Mouse (Mus musculus) left cerebral cortex, postnatal 25 days (tissue): ENCODE results near the gene Faah. TPM values are rescaled to one million over a fixed set of nuclear protein-coding genes. Genes with fewer than 3 reads are reported as not detected.

Experiments used
- DNase-seq, 2 experiments: peaks; one replicate each; pipeline ENCODE4 v3.0.0; 2022; ENCODE audit warnings: low spot score in 2 of 2, mixed read lengths in 1 of 2
- intact Hi-C: fragments of 180-260 bp; cut with DNase I; formaldehyde crosslinking; loops from one replicate; pipeline ENCODE4 v1.15.1; 2025
- total RNA-seq, 2 experiments: library from RNA; stranded (reverse); gene quantifications; 2 replicates each; pipeline ENCODE4 v1.2.3; 2021

The Faah gene
- total RNA-seq, 2 experiments from 2014 or later: 88.4 to 89.8 TPM

DNA sequence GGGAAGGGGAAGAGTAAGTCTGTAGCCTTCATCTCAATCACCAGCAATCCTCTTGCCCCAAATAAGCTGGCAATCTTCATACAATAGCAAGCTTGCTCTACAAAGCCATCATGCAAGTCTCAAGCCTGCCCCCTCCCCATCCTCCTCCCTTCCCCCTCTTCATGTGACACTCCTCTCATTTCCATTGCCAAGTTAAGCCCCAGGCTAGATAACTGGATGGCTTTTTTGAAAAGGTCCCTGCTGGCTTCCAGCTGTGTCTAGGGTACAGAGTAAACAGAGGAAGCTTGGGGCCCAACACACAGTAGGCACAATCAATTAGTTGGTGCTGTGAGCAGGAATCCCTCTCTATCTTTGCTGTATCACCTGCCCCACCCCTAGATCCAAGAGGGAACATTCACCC lies 58.2 kb downstream of the Faah start:
- intact Hi-C loops: no loop called here
- DNase-seq: no peak

DNA sequence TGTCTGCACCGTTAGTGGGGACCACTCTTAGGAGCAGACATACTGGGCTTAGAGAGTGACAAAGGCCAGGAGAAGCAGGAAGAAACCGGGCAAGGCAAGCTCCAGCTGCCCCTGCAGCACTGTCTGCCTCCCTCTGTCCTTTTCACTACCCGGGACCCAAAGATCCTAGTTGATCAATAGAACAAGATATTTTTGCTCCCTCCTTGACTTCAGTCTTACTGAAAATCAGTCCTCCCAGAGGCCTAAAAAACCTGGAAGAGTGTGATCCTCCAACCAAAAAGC lies 62.3 kb downstream of the Faah start:
- intact Hi-C loops: loop anchor here (2.0 kb wide), 1 partner anchor 27 kb away; no protein-coding TSS in a partner anchor
- DNase-seq: no peak

DNA sequence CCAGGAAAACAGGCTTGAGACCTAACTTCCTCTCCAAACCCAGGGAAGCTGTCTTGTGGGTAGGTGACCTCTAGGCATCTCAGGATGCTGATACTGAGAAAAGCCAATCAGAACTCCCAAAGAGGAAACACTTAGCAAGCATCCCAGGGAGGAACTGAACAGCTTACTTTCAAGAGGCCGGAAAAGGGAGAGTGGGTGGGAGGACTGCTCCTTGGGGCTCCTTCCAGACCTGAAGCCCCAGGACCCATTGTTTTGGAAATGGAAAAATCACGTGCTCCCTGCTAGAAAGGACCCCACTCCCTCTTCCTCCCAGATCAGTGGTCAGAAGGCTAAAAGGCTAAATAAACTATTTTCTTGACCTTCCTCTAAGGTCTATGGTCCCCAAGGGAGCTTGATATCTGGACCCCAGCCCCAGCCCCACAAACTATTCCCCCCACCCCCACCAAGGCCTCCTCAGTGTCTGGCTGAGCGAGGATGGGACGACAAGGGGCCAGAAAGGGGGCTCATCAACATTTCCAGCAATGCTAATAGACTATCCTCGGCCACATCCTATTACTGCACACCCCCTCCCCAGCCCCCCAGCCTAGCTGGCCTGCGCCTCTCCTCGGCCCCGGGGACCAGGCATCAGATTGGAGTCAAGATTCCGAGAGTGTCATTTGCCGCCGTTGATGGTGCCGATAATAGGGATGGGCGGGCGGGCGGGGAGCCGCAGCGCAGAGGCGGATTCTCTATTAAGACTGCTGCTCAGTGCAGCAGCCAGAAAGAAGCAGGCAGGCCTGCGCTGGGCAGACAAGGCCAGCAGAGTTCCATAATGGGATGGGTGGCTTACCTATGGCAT lies 62.9 kb downstream of the Faah start:
- intact Hi-C loops: loop anchor here (2.0 kb wide), 1 partner anchor 26 kb away; no protein-coding TSS in a partner anchor
- DNase-seq: no peak

DNA sequence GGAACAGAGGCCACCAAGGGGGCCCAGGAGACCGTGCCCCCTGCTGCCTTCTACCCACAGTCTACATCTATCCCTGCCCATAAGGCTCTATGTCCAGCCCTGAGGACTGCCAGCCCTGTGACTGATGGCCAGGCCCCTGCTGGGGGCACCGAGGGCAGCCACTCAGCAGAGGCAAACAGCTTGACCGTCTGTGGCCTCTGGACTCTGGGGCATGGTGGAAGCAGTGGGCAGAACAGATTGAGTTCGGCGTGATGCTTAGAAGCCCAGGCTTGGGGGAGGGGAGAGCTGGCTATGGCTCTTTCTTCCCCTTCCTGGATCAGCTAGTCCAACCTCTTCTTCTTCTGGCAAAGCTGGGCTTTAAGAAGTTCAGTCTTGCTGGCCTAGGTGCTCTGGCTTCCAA lies 64.2 kb downstream of the Faah start:
- no peak for DNase-seq
- intact Hi-C loops: loop anchor here (1.0 kb wide), 1 partner anchor 50 kb away; no protein-coding TSS in a partner anchor

DNA sequence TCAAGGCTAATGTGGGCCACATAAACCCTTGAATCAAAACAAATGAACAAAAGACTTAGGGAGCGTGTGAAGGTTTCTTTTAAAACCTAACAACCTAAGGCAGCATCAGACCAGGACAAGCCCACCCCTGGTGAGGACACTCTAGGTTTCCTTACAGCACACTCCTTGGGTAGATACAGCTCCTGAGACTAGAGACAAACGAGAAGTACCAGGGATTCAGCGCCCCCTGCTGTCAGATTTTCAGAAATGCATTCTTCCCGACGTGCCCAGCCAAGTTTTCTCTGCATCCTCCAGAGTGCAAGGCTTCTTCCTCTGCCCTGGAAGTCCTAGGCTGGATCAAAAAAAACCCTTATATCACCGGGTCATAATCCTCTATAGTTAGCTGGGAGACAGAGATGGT lies 65.0 kb downstream of the Faah start:
- intact Hi-C loops: loop anchor here (1.0 kb wide), 1 partner anchor 49 kb away; no protein-coding TSS in a partner anchor
- peak; percentile 65 to 73 for DNase-seq

DNA sequence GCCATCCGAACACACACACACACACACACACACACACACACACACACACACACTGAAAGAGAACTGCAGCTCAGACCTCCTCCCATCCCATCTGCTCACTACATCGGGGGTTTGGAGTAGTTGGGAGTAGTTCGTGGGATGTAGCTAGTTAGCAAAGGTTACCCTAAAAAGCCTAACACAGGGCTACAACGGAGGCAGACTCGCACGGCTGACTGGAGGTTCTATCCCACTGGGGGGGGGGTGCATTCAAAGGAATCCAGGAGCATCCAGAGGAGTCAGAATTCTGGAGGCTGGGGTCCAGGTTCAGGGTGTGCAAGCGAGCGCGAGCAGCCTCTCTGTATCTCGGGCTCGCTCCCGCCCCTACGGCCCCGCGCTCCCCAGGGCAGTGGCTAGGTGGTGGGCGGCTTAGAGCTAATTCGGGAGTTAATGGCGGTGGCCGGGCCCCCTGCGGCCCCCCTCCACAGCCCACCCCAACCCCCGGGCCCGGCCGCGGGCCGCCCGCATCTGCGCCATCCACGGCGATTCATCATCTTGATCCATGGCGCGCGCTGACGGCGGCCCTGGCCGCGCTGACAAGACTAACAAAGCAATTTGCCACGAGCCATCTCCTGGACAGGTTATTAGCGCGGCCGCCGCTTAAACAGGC lies 73.9 kb downstream of the Faah start:
- intact Hi-C loops: no loop called here
- DNase-seq: no peak

DNA sequence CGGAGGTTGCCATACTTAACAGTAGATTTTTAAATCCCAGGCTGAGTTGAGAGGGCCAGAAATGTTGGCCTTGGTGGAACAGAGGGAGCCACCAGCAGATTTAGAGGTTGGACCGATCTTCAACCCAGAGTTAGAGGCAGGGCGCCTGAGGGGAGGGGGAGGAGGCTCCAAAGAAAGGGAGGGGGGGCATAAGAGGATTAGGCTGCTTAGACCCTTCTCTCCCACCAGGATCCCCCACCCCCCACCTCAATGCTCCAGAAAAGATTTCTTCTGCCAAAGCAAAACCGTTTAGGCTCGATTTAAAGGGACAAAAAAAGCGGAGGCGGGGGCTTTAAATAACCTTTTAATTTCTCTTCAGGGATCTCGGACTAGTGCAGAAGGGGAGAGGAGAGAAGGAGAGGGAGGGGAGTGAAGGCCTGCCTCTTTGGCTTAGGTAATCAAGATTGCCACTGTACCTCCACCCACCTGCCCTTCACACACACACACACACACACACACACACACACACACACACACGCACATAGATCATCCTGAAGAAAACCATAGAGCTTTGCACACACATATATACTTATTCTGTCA lies 76.4 kb downstream of the Faah start:
- intact Hi-C loops: no loop called here
- no peak for DNase-seq

DNA sequence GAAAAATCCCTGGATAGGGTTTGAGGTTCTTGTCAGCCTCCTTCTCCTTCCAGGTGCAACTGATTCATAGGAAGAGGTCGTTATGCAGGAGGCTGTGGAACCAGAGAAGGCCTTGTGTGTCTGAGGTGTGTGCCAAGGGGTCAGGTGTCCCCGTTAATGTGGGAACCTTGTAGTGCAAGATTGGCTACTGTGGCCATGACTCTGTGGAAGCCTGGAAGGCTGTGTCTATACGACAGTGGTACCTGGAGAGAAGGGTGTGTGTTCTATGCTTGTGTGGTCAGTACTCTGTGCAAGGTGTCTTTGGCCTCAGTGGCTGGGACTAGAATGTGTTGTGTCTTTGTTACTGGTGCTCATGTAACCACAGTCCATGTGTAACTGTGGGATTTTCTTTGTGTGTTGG lies 77.0 kb downstream of the Faah start:
- intact Hi-C loops: no loop called here
- DNase-seq: no peak

DNA sequence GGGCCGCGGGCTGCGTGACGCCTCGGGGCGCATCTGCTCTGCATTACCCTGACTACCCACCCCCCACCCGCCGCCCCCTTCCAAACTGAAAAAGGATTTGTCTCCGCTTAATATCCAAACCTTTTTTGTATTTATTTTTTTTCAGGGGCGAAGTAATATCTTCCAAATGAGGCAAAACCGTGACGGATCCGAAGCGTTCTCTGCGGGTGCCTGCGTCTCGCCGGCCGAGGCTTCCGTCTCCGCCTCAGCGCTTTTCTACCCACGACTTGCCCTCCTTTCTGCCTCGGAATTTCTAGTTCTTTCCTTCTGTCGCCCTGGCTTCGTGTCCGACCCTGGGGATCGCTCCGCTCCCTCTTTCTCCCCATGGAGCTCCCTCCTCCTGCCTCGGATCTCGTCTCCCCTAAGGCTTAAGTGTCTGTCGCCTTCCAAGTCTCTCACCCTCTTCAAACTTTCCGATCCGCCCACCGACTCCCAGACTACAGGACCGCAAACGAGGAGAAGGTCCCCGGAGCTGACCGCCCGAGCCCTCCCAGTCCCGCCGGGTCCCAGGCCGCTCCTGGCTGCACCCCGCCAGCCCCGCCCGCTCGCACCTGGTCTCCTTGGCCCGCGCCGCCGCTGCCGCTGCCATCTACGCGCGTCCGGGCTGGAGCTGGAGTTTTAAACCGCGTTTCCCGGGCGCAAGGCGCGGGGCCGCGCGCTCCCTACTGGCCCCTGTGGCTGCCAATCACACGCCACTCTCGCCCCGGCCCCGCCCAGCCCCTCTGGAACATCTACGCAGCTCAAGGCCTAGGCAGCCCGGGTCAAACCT lies 78.2 kb downstream of the Faah start, which contains the start of gene Dmbx1:
Gene Dmbx1, minus strand, starts transcription at position 632 of the 808 bp plus-strand sequence.
- no peak for DNase-seq
- intact Hi-C loops: loop anchor here (5.0 kb wide), 1 partner anchor 1032 kb away; the partner anchor contains the start of gene Foxd2

DNA sequence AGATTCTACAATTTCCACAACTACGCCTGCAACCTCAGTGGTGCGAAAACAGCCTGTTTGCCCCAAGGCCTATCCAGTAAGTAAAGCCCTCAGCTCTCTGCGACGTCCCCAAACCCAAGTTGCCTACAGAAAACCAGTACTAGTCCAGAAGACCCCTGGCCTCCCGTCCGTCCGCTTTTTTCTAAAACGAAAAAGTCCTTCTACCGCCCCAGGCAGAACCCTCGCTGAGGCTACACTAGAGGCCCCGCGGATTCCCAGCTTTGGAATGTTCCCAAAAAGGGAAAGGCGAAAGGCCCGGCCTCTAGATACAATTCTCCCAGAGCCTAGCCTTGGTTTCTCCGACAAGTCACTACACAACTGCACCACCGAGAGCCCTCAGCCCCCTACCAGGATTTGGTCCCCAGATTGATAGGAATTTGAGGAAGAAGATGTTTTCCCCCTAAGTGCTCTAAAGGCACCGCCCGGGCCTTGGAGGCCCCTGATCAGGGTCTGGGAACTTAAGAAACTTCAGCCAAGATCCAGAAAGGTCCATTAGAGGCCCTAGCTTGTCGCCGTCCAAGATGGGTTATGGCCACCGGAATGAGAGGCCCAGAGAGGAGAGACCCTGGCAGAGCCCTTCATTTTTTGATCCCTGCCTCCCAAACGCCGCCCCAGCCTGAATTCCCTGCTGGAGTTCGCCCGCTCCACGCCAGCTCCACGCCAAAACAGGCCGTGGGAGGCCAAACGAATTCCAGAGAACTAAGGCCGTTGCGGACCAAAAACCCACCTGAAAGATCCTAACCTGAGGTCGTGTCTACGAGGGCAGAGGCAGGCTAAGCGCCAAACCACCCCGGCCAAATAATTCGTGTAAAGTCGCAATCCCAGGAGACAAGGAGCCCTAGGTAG lies 79.2 kb downstream of the Faah start:
- intact Hi-C loops: loop anchor here (5.0 kb wide), 1 partner anchor 1031 kb away; the partner anchor contains the start of gene Foxd2
- DNase-seq: peak in 1 of 2 experiments; percentile 33

DNA sequence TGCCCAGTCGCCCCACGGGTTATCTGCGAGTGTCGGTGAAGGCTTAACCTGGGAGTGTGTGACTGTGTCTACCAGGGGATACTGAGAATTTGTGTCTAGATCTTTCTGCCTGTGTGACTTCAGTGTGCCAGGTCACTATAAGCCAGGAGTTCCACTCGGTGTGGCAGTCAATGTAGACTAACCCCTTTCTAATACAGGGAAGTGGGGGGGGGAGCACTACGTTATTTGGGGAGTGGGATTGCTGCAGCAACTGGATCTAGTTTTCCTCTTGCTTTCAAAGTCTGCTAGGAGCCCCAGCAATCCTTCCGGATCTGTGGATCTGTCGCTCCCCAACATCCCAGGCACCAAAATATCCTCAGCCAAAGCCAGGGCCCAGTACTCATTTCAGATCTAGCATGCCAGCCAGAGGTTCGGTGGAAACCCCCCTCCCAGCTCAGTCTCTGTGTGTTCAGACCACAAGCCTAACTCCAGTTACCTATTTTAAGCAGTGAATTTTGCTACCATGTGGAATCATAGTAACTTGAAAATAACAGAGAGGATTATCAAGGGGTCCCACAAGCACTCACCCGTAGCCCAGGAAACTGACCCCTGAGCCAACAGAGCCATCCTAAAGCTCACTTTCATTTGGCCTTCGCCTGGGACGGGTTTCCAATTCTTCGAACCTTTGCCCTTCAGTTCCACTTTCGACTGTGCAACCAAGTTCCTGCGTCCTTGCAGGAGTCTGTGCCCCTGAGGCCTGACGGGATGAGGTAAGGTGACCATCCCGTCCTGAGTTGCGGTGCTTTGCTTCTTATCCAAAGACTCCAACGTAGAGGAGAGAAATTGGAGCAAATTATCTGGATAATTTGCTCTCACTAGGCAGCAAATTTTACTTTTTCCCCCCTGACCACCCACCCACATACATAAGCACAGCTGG lies 80.4 kb downstream of the Faah start:
- intact Hi-C loops: loop anchor here (2.0 to 5.0 kb wide), 2 partner anchors 879 to 1030 kb away; partner anchors contain the start of gene Foxd2
- DNase-seq: no peak

DNA sequence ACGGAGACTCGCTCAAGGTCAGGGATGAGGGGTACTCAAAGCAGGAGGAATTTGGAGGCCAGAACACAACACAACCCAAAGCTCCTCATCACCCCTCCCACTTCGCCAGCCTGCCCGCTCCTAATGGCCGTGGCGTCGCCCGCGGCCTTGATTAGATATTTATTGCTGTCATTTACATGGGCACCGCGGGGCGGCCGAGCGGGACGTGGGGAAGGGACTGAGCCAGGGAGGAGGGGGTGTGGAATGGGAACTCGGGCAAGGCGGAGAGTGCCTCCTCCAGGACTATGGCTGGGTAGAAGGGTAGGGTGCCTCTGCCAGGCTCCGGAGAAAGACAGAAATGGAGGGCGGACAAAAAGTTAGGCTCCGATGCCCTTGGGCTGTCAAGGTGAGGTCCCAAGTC lies 81.1 kb downstream of the Faah start:
- no peak for DNase-seq
- intact Hi-C loops: loop anchor here (2.0 to 5.0 kb wide), 2 partner anchors 878 to 1029 kb away; partner anchors contain the start of gene Foxd2

DNA sequence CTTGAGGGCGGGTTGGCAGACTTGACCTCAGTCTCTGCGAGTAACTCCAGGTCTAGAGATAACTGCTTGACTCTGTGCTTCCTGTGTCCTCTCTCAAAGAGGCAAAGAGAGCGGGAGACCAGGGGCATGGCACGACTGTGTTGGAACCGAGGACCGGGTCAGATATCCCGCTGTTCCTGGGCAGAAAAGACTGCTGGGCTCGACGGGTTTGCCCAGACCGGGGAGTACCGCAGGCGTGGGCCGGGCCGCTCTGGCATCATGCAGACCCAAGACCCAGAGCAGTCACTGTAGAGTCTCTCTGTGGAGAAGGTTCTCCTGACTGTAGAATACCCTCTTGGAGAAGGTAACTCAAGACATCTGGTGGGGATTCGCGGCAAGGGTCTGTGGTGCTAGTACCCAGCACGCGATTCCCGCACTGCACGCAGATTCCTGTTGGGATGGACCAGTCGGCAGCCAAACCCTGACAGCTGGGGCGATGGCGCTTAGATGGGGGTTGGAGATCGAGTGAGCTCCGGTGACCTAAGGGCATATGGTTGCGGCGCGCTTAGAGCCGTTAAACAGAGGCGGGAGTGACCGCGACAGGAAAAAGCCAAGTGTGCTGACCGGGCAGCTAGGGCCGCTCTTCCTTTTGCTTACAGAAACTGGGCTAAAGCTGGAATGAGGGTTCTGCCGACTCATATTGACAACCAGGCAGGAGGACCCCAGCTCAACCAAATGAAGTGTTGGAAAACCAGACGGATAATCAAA lies 81.7 kb downstream of the Faah start:
- DNase-seq: no peak
- intact Hi-C loops: loop anchor here (2.0 to 5.0 kb wide), 2 partner anchors 877 to 1029 kb away; partner anchors contain the start of gene Foxd2

DNA sequence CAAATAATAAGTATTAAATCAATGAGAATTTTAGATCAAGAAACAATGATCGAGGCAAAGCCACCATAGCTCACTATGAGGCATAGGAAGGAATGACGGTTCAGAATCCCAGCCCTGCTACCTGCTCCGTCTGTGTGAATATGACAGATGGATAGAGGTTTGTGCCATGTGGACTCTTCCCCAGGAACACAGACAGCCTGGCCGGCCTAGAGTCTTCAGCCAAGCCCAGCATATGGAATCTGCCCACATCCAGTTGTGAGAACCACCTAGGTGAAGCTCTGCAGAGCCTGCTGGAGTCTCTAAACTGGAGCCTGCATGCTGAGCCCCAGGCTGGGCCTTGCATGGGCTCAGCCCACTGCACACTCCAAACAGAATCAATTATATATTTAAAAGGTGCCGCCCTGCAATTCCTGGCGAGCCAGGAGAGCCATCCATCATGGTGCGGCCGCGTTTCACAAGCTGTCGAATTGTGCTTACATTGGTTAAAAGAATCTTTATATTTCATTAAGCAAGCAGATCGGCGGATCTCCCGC lies 86.1 kb downstream of the Faah start:
- DNase-seq: no peak
- intact Hi-C loops: no loop called here

DNA sequence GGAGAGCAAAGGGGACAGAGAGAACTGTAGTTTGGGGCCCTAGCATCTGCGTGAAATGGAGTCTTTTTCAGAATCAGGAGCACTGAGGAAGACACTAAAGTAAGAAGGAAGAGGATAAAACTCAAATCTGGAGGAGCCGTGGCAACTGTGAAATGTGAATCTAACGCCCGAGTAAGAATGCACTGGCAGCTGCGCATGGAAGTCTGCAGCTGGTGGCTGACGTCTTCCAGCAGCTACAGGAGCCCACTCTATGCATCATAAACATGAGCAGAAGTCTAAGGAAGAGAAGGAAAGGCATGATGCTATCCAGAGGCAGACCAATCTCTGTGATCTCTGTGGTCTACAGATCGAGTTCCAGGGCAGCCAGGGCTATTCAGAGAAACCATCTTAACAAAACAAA lies 90.1 kb downstream of the Faah start:
- DNase-seq: no peak
- intact Hi-C loops: loop anchor here (2.0 kb wide), 1 partner anchor 27 kb away; no protein-coding TSS in a partner anchor

DNA sequence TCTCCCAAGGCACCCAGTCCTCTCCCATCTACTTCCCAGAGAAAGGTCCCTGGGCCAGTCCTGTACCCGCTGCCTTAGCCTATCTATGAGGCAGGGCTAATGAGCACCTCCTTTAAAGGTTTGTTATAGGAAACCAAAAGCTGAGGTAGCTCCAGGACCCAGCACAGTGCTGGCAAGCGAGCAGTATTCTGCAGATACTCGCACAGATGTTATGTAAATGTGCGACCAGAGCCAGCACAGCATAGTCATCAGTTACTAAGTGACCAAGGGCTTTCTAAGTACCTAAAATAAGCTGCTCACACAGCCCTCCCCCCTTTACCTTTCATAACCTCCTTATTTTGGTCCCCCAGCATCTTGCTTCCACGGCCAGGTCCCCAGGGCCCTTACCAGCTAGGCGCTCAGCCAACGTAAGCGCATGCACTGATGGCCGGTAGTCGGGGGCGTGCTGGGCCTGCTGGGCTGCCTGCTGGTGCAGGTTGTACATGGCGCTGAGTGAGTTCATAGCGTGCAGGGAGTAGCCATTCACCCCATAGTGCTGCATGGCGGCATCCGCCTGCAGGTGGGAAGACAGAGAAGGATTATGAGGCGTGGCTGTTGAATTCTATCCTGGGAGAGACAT lies 94.4 kb downstream of the Faah start:
- intact Hi-C loops: no loop called here
- DNase-seq: peak in 1 of 2 experiments; percentile 20
